Mouse (Mus musculus): ENCODE measurements around the gene Mctp2.

Mctp2 gene

GRCm38 (mm10) chr7:72165726-72166701 is 140.4 kb downstream of the Mctp2 start:
- DNase-seq (ENCODE audit: low read depth), result no peak

- no peak for DNase-seq (ENCODE audit: low read depth)
Measured at GRCm38 (mm10) chr7:72162256-72162655, 144.2 kb downstream of the Mctp2 start.

- no peak for DNase-seq (ENCODE audit: low read depth)
Measured at GRCm38 (mm10) chr7:72159513-72160063, 146.8 kb downstream of the Mctp2 start.

- no peak for DNase-seq (ENCODE audit: low read depth)
Measured at GRCm38 (mm10) chr7:72150799-72151708, 155.4 kb downstream of the Mctp2 start.

GRCm38 (mm10) chr7:72149073-72149472 is 157.3 kb downstream of the Mctp2 start:
- peak; percentile 2 for DNase-seq (ENCODE audit: low read depth)

DNA sequence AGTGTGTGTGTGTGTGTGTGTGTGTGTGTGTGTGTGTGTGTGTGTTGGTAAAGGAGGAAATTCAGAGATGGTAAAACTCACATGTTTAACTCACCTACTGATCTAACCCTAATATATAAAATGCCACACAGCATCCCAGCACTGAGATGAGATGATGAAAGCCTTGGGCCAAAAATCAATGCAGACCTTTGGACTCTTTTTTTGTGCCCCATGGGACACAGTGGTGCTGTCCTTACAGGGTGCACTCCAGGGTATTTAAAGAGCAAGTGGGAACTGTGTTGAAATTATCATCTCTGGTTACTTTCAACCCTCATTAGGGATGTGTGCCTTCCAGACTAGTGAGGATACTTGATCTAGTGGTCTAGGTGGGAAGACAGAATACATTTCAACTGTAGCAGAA is 159.6 kb downstream of the Mctp2 start:
- no peak for DNase-seq (ENCODE audit: low read depth)

DNA sequence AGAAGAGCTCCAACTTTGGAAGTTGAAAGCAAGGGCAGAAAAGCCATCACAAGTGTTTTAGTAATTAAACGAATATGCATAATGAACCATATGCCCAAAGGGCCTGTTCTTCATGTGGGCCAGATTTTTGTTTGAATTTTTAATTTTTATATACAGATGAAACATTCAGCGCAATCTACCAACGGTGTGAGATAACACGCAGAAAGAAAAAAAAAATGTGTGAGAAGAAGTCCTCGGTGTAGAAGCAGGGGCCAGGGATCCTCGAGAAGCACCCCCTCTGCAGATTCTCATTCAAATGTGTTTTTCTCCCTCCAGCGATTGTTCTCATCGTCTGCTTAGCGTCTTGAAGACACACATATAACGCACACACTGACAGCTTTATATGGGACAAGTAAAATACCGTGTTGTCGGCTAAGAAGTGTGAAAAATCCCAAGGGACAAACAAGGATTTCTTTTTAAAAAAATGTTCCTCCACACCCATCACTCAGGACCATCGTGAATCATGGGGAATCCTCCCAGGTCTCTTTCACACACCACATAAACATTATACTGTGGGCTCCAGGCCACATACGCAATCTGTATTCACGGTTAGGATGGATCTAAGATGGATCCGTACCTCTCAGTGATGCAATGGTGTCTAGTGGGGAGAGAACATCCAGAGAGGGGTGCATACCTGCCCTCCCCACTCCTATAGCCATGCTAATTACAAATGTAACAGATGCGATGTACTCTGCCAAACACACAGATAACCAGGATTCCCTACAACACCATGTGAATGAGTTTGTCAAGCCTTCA is 160.5 kb downstream of the Mctp2 start:
- DNase-seq (ENCODE audit: low read depth), result no peak

DNA sequence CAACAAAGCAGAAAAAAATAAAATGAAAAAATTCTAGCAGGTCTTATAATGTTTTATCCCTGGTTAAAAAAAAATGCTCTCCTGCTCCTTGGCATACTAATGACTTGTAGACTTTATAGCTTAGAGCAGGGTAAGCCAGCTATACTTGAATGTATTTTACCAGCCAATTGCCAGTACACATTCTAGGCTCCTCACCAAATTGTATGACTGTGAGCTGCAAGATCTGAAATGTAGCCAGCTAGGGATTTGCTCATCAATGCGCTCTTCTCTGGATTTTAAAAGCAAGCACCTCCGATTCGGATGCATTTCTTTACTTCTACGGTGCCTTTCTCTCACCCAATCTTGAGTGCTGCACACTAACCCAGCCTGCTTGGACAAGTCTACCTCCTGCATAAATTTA is 167.7 kb downstream of the Mctp2 start:
- no peak for DNase-seq (ENCODE audit: low read depth)

DNA sequence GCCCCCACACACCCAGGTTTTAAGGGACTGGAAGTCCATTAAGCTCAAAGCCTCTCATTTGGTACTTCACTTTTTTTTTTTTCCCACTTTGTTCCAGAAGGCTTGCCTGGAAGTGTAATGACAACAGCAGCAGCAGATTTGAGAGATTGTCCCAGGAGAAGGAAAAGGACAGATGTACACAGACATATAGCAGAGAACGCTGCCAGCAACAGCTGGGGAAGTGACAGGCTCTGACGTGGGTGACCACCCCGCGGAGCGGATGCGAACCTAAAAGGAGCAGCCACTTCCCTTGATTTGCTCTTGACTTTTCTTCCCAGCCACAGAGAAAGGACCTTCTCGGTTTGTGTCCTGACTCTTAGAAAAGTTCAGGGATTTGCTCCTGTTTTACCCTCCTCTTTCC is 185.4 kb downstream of the Mctp2 start:
- no peak for DNase-seq (ENCODE audit: low read depth)

DNA sequence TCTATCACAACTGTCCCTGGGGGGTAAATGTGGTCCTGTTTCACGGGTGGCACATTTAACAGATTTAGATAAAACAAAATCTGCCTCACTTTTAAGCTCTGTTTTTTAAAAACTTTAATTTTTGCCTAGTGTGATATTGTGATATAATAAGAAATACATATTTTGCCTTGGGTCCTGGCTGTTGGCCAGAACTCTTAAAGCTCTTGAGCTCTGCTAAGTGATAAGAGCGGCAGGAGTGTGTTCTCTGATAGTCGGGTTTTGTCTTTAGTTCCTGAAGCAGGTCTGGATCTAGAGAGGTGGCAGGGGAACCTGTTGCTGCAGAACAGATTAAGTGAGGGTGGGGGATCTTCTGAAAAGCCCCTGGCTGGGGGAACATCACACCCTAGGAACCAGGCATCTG is 186.7 kb downstream of the Mctp2 start:
- no peak for DNase-seq (ENCODE audit: low read depth)

- DNase-seq (ENCODE audit: low read depth), result no peak
Measured at GRCm38 (mm10) chr7:72117376-72118077, 188.9 kb downstream of the Mctp2 start.

DNA sequence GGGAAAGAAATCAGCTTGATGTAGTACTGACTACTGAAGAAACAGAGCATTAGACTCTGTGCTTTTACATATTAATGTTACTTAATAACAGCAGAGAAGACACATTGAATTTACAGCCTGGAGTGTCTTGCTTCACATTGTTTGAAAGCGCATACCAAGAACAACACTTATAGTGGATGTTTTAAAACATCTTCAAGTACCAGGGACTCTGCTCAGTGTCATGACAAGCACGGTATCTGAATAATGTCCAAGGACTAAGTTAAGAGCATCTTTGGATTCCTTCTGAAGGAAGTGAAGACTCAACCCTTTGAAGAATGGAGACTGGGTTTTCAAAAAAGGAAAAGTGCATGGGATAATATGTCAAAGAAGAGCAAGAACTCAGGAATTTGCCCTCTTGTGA is 191.3 kb downstream of the Mctp2 start:
- DNase-seq (ENCODE audit: low read depth), result no peak

GRCm38 (mm10) chr7:72110578-72110977 is 195.8 kb downstream of the Mctp2 start:
- DNase-seq (ENCODE audit: low read depth), result no peak

- no peak for DNase-seq (ENCODE audit: low read depth)
Measured at GRCm38 (mm10) chr7:72108639-72109399, 197.6 kb downstream of the Mctp2 start.

- DNase-seq (ENCODE audit: low read depth), result no peak
Measured at GRCm38 (mm10) chr7:72104170-72104569, 202.2 kb downstream of the Mctp2 start.

- no peak for DNase-seq (ENCODE audit: low read depth)
Measured at GRCm38 (mm10) chr7:72103654-72104053, 202.8 kb downstream of the Mctp2 start.

- DNase-seq (ENCODE audit: low read depth), result no peak
Measured at GRCm38 (mm10) chr7:72100683-72101082, 205.7 kb downstream of the Mctp2 start.

DNA sequence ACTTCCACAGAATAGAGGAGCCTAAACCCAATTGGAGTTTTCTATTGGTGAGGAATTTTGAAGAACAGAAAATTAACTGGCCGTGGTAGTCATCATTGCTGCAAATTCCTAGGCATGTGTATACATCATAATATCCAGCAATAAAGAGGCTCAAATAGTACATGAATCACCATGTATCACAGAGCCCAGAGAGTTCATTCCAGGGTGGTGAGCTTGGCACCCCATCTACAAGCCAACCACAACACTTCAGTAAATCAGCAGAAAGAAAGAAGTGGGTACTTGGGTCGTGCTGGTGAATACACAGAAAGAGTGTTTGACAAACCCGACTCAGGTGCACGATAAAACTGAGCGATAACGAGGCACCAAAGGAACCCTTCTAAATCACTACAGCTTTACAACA is 207.8 kb downstream of the Mctp2 start:
- DNase-seq (ENCODE audit: low read depth), result no peak

- no peak for DNase-seq (ENCODE audit: low read depth)
Measured at GRCm38 (mm10) chr7:72096973-72097372, 209.4 kb downstream of the Mctp2 start.

DNA sequence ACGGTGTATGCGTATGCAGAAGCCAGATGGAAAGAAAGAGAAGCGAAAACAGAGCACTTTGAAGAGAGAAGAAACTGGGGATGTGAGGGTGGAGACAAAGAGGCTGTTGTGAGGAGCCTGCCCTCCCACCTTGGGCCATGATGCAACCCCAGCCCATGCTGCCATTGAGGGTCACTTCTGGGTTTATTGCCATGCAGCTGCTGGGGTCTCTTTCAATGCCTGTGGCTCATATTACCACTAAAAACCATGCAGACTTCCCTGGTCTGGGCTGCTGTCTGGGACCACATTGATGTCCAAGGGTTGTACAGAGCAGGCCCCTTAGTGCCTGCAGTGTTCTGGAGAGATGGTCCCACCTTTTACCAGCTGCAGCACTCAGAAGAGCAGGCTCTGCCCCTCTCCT is 210.0 kb downstream of the Mctp2 start:
- no peak for DNase-seq (ENCODE audit: low read depth)

All from induced T-regulatory cell, adult 2 months (primary cell).